Mouse (Mus musculus) bone marrow macrophage, adult 2 months (primary cell): ENCODE data around the gene Foxn3.

Source experiments
- CTCF ChIP-seq: IDR thresholded peaks from 2 replicates; pipeline ENCODE4 v1.5.1; 2012; ENCODE audit warnings: low read depth, mild to moderate bottlenecking, low read length, moderate library complexity
- POLR2A ChIP-seq: IDR thresholded peaks from 2 replicates; pipeline ENCODE4 v1.6.1; 2012; ENCODE audit warnings: mild to moderate bottlenecking, low read depth, low read length, borderline replicate concordance

DNA sequence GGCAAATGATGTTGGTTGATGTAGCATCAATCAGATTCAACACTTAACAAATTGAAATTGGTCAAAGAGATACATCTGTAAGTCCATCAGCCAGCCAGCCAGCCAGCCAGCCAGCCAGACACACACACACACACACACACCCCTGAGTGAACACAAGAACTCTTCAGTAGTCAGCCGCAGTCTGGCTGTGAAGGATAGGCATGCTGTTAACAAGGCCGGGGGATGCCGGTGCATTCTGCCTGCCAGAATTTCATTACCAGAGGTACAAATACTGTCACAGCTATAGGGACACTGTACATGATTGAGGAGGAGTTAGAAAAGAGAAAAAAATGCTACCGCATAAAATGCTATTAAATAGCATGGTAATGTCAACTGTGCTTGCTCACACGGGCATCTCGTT, 271.2 kb downstream of the Foxn3 start:
- no peak for TF ChIP-seq CTCF
- TF ChIP-seq POLR2A: no peak
